ENCODE assay signal across 19 mouse cellular contexts in genomic region chr13:24247441-24247840, GRCm38 (mm10). TPM values are rescaled to one million over a fixed set of nuclear protein-coding genes. Genes with fewer than 3 reads are reported as not detected.
A peak's percentile ranks its signal among the peaks of the same experiment; 100 is the strongest.
DNase-seq lines count a peak whose midpoint lies in the region; ATAC-seq and TF ChIP-seq lines count a peak whose summit lies in the region.
"Had no signal": no experiment of that assay in that cellular context is flagged by ENCODE, and none has a peak within 500 bp of the region (broad histone marks: within the 10 kb centered on the region; RNA-seq: fewer than 3 reads in every experiment).

No protein-coding gene starts in this region.

- no peaks in the 10 kb centered on the region for H3K79me2 ChIP-seq in heart, adult 2 months (replicated peaks; ENCODE audit: control insufficient read depth, insufficient read depth, low read length)

- no peak for ATAC-seq in lung, embryonic 14.5 days (ENCODE audit: insufficient read depth)
- ATAC-seq in activated CD4-positive, CD25-positive, alpha-beta regulatory T cell, adult 4 months, result no peak
- ATAC-seq: forebrain, embryonic 15.5 days; hindbrain, embryonic 16.5 days; liver, embryonic 12.5 days; midbrain, embryonic 15.5 days had no signal

- peak overlapping the region; percentile 28; the same call in 1 of the 2 replicates for H3K27ac ChIP-seq in heart, adult 2 months
- H3K27ac ChIP-seq in heart, embryonic 10.5 days, result no peak overlapping the region
- H3K27ac ChIP-seq in lung, embryonic 14.5 days (ENCODE audit: low read depth), result no peak overlapping the region; the same call in 1 of the 2 replicates
- H3K27ac ChIP-seq: forebrain, embryonic 15.5 days; gastrocnemius, adult 2 months; liver, embryonic 12.5 days; midbrain, embryonic 15.5 days had no signal

- H3K9ac ChIP-seq in heart, adult 2 months (ENCODE audit: low read depth, low read length), result no peak overlapping the region
- H3K9ac ChIP-seq in lung, embryonic 14.5 days, result no peak overlapping the region
- H3K9ac ChIP-seq: forebrain, embryonic 15.5 days; liver, embryonic 12.5 days; midbrain, embryonic 15.5 days had no signal

- no peak for DNase-seq in heart, adult 2 months
- DNase-seq in heart, embryonic 10.5 days (ENCODE audit: low spot score), result no peak
- peak; percentile 41 for DNase-seq in lung, embryonic 14.5 days
- DNase-seq in lung, adult 18-20 months, result no peak
- peak; percentile 65 for DNase-seq in 3T3-L1 (ENCODE audit: low read depth, low spot score)
- DNase-seq in fat pad, adult 2 months (ENCODE audit: extremely low read depth, low read depth, low spot score), result peak; percentile 91
- DNase-seq: adrenal gland, adult 2 months; B cell, adult 2 months; cerebellum, adult 9-10 months; gastrocnemius, adult 2 months; heart, postnatal 14 days; kidney, adult 2 months; layer of hippocampus, adult 9-11 months; thymus, postnatal 25 days had no signal

- no peaks in the 10 kb centered on the region for H3K27me3 ChIP-seq in heart, adult 2 months (ENCODE audit: control insufficient read depth, insufficient read depth, low read length)
- H3K27me3 ChIP-seq in heart, embryonic 10.5 days (ENCODE audit: insufficient read depth, poor library complexity, severe bottlenecking), result no peaks in the 10 kb centered on the region
- H3K27me3 ChIP-seq in lung, embryonic 14.5 days (ENCODE audit: insufficient read depth, low read length), result no peaks in the 10 kb centered on the region
- H3K27me3 ChIP-seq: forebrain, embryonic 15.5 days; liver, embryonic 12.5 days; midbrain, embryonic 15.5 days had no signal

- no peaks in the 10 kb centered on the region for H3K9me3 ChIP-seq in heart, embryonic 10.5 days
- H3K9me3 ChIP-seq in lung, embryonic 14.5 days (ENCODE audit: low read depth, low read length), result no peaks in the 10 kb centered on the region
- H3K9me3 ChIP-seq: forebrain, embryonic 15.5 days; liver, embryonic 12.5 days; midbrain, embryonic 15.5 days had no signal

- no peak overlapping the region for H3K4me2 ChIP-seq in lung, embryonic 14.5 days
- H3K4me2 ChIP-seq: forebrain, embryonic 15.5 days; liver, embryonic 12.5 days; midbrain, embryonic 15.5 days had no signal

- no peaks in the 10 kb centered on the region for H3K36me3 ChIP-seq in heart, adult 2 months (ENCODE audit: control insufficient read depth, insufficient read depth, low read length)
- H3K36me3 ChIP-seq in heart, embryonic 10.5 days, result no peaks in the 10 kb centered on the region
- H3K36me3 ChIP-seq in lung, embryonic 14.5 days (ENCODE audit: insufficient read depth), result no peaks in the 10 kb centered on the region
- H3K36me3 ChIP-seq: forebrain, embryonic 15.5 days; liver, embryonic 12.5 days; midbrain, embryonic 15.5 days had no signal

- H3K4me1 ChIP-seq in heart, adult 2 months (ENCODE audit: control insufficient read depth, insufficient read depth, low read length), result peaks cover 2% of the 10 kb centered on the region
- peaks cover 21% of the 10 kb centered on the region for H3K4me1 ChIP-seq in heart, embryonic 10.5 days
- H3K4me1 ChIP-seq in lung, embryonic 14.5 days (ENCODE audit: insufficient read depth), result peaks cover 6% of the 10 kb centered on the region; the same call in 1 of the 2 replicates

- intact Hi-C loops in heart, adult 2 months (cut with DNase I), result no loop called here

- TF ChIP-seq EP300 in heart, adult 2 months (IDR thresholded peaks at IDR 0.05; ENCODE audit: insufficient read depth, low read depth, low read length), result no peak

- TF ChIP-seq POLR2A in heart, adult 2 months (IDR thresholded peaks at IDR 0.05; ENCODE audit: insufficient read depth, low read depth, low read length), result no peak

- 54% methylated on average over 3 of the region's 3 CpGs for WGBS in heart, adult 2 months
- WGBS in heart, embryonic 10.5 days, result 70% methylated on average over 3 of the region's 3 CpGs
- 63% methylated on average over 3 of the region's 3 CpGs for WGBS in lung, embryonic 14.5 days

- TF ChIP-seq CTCF in heart, adult 2 months (IDR thresholded peaks at IDR 0.05), result no peak
- TF ChIP-seq CTCF in lung, embryonic 14.5 days (IDR thresholded peaks at IDR 0.05; ENCODE audit: low read depth), result no peak

- no peak overlapping the region for H3K4me3 ChIP-seq in heart, adult 2 months
- no peak overlapping the region for H3K4me3 ChIP-seq in heart, embryonic 10.5 days
- H3K4me3 ChIP-seq in lung, embryonic 14.5 days (ENCODE audit: low read depth, low read length), result no peak overlapping the region
- H3K4me3 ChIP-seq: forebrain, embryonic 15.5 days; gastrocnemius, adult 2 months; liver, embryonic 12.5 days; midbrain, embryonic 15.5 days had no signal

RNA-seq across cellular contexts. Expression of gene Carmil1, which starts 33.2 kb away (rescaled TPM):
- 1 to 10 TPM; 4.4 to 6.9 TPM for total RNA-seq in heart, adult 2 months (2021)
- polyA plus RNA-seq in heart, adult 2 months (2012; rRNA removed), result 1.2 and 1.4 TPM in 2 replicates
- 13.5 and 21.8 TPM in 2 replicates for polyA plus RNA-seq in heart, embryonic 10.5 days (2016; fragmentation: Nextera tagmentation; extraction: Ambion mirVana)
- 48.3 and 50.7 TPM in 2 replicates for polyA plus RNA-seq in lung, embryonic 14.5 days (2014; fragmentation: Nextera tagmentation; extraction: Ambion mirVana)
- polyA plus RNA-seq in activated CD4-positive, CD25-positive, alpha-beta regulatory T cell, adult 4 months (2017; shearing (Covaris generic)), result under 1 TPM; 0.41 to 0.90 TPM

Comparison
In these comparisons a context has a peak if more than half of its experiments do, and no peak if none do; other contexts are left out.
1. DNase-seq: peak in lung, embryonic 14.5 days (single experiment), 3T3-L1 (single experiment) and fat pad, adult 2 months (single experiment); none in heart, adult 2 months (0 of 2), heart, embryonic 10.5 days (single experiment) and lung, adult 18-20 months (0 of 2).